ENCODE assay signal across 27 mouse cellular contexts in genomic region chr1:160485028-160485427, GRCm38 (mm10).
A peak's percentile ranks its signal among the peaks of the same experiment; 100 is the strongest.
DNase-seq lines count a peak whose midpoint lies in the region; ATAC-seq and TF ChIP-seq lines count a peak whose summit lies in the region.
"Had no signal": no experiment of that assay in that cellular context is flagged by ENCODE, and none has a peak within 500 bp of the region (broad histone marks: within the 10 kb centered on the region; RNA-seq: fewer than 3 reads in every experiment).

No protein-coding gene starts in this region.

- no peak overlapping the region for H3K27ac ChIP-seq in forebrain, embryonic 11.5 days (ENCODE audit: low read depth, low read length)
- no peak overlapping the region for H3K27ac ChIP-seq in forebrain, embryonic 16.5 days (ENCODE audit: low read length)
- H3K27ac ChIP-seq in forebrain, embryonic 14.5 days (ENCODE audit: low read depth, low read length): no peak overlapping the region
- no peak overlapping the region for H3K27ac ChIP-seq in forebrain, embryonic 15.5 days (replicated peaks)
- H3K27ac ChIP-seq: embryonic facial prominence, embryonic 12.5 days; embryonic facial prominence, embryonic 15.5 days; heart, embryonic 10.5 days; heart, embryonic 13.5 days; hindbrain, embryonic 14.5 days; hindbrain, postnatal 0 days had no signal

- ATAC-seq in forebrain, embryonic 11.5 days (replicated peaks; ENCODE audit: low FRiP score): peak; percentile 46; the same call in 1 of the 2 replicates
- no peak for ATAC-seq in forebrain, embryonic 16.5 days
- no peak for ATAC-seq in forebrain, embryonic 14.5 days
- no peak for ATAC-seq in forebrain, embryonic 15.5 days (replicated peaks)
- ATAC-seq: hindbrain, postnatal 0 days; inflammation-experienced regulatory T-cells, adult 6 months; intestine, embryonic 16.5 days; Patski had no signal

- no peak overlapping the region for H3K4me2 ChIP-seq in forebrain, embryonic 11.5 days (ENCODE audit: low read depth, low read length, severe bottlenecking)
- no peak overlapping the region for H3K4me2 ChIP-seq in forebrain, embryonic 16.5 days (ENCODE audit: low read length)
- H3K4me2 ChIP-seq in forebrain, embryonic 14.5 days (ENCODE audit: low read length): no peak overlapping the region
- no peak overlapping the region for H3K4me2 ChIP-seq in forebrain, embryonic 15.5 days (replicated peaks)
- H3K4me2 ChIP-seq: embryonic facial prominence, embryonic 12.5 days; embryonic facial prominence, embryonic 15.5 days; heart, embryonic 13.5 days; hindbrain, embryonic 14.5 days had no signal

- 49% methylated on average over 7 of the region's 7 CpGs for WGBS in forebrain, embryonic 11.5 days
- WGBS in forebrain, embryonic 16.5 days: 55% methylated on average over 7 of the region's 7 CpGs
- 42% methylated on average over 7 of the region's 7 CpGs for WGBS in forebrain, embryonic 14.5 days
- 44% methylated on average over 7 of the region's 7 CpGs for WGBS in forebrain, embryonic 15.5 days

- H3K27me3 ChIP-seq in forebrain, embryonic 11.5 days (ENCODE audit: control insufficient read depth, insufficient read depth, low read length): no peaks in the 10 kb centered on the region
- H3K27me3 ChIP-seq in forebrain, embryonic 16.5 days (replicated peaks; ENCODE audit: control insufficient read depth, insufficient read depth, low read length): no peaks in the 10 kb centered on the region
- H3K27me3 ChIP-seq in forebrain, embryonic 14.5 days (replicated peaks; ENCODE audit: control insufficient read depth, insufficient read depth, low read length): no peaks in the 10 kb centered on the region
- no peaks in the 10 kb centered on the region for H3K27me3 ChIP-seq in forebrain, embryonic 15.5 days
- H3K27me3 ChIP-seq: CH12.LX; embryonic facial prominence, embryonic 12.5 days; embryonic facial prominence, embryonic 15.5 days; heart, embryonic 13.5 days; Patski had no signal

- no peaks in the 10 kb centered on the region for H3K9me3 ChIP-seq in forebrain, embryonic 11.5 days (ENCODE audit: control insufficient read depth, low read length)
- no peaks in the 10 kb centered on the region for H3K9me3 ChIP-seq in forebrain, embryonic 16.5 days (ENCODE audit: control insufficient read depth, low read length)
- H3K9me3 ChIP-seq in forebrain, embryonic 14.5 days (replicated peaks; ENCODE audit: control insufficient read depth, low read length): no peaks in the 10 kb centered on the region
- no peaks in the 10 kb centered on the region for H3K9me3 ChIP-seq in forebrain, embryonic 15.5 days
- H3K9me3 ChIP-seq: embryonic facial prominence, embryonic 12.5 days; embryonic facial prominence, embryonic 15.5 days; G1E; heart, embryonic 10.5 days; heart, embryonic 13.5 days had no signal

- TF ChIP-seq CTCF in brain, embryonic 14.5 days (IDR thresholded peaks at IDR 0.05; ENCODE audit: borderline replicate concordance, extremely low read depth, insufficient read depth, insufficient read length): no peak

- H3K36me3 ChIP-seq in forebrain, embryonic 11.5 days (ENCODE audit: control insufficient read depth, insufficient read depth, low read length): no peaks in the 10 kb centered on the region
- H3K36me3 ChIP-seq in forebrain, embryonic 16.5 days (ENCODE audit: control insufficient read depth, insufficient read depth): no peaks in the 10 kb centered on the region
- H3K36me3 ChIP-seq in forebrain, embryonic 14.5 days (ENCODE audit: control insufficient read depth, insufficient read depth, low read length): no peaks in the 10 kb centered on the region
- H3K36me3 ChIP-seq in forebrain, embryonic 15.5 days: no peaks in the 10 kb centered on the region
- H3K36me3 ChIP-seq: embryonic facial prominence, embryonic 12.5 days; embryonic facial prominence, embryonic 15.5 days; heart, embryonic 10.5 days; heart, embryonic 13.5 days had no signal

- H3K9ac ChIP-seq in forebrain, embryonic 11.5 days (ENCODE audit: low read length): no peak overlapping the region
- no peak overlapping the region for H3K9ac ChIP-seq in forebrain, embryonic 16.5 days (replicated peaks; ENCODE audit: low read depth, low read length)
- no peak overlapping the region for H3K9ac ChIP-seq in forebrain, embryonic 14.5 days (ENCODE audit: low read length)
- H3K9ac ChIP-seq in forebrain, embryonic 15.5 days (replicated peaks): no peak overlapping the region
- H3K9ac ChIP-seq: embryonic facial prominence, embryonic 12.5 days; embryonic facial prominence, embryonic 15.5 days; heart, embryonic 13.5 days; hindbrain, embryonic 14.5 days had no signal

- H3K4me1 ChIP-seq in forebrain, embryonic 11.5 days (replicated peaks; ENCODE audit: control insufficient read depth, insufficient read depth, low read length): no peaks in the 10 kb centered on the region
- no peaks in the 10 kb centered on the region for H3K4me1 ChIP-seq in forebrain, embryonic 16.5 days (replicated peaks; ENCODE audit: control insufficient read depth, insufficient read depth, low read length)
- H3K4me1 ChIP-seq in forebrain, embryonic 14.5 days (ENCODE audit: control insufficient read depth, insufficient read depth, low read length): no peaks in the 10 kb centered on the region
- no peaks in the 10 kb centered on the region for H3K4me1 ChIP-seq in forebrain, embryonic 15.5 days
- H3K4me1 ChIP-seq: embryonic facial prominence, embryonic 12.5 days; embryonic facial prominence, embryonic 15.5 days; heart, embryonic 10.5 days; heart, embryonic 13.5 days had no signal

- no peak for DNase-seq in forebrain, embryonic 11.5 days (ENCODE audit: low spot score)
- DNase-seq in forebrain, embryonic 14.5 days (ENCODE audit: low spot score): peak; percentile 4
- DNase-seq in brain, embryonic 14.5 days (ENCODE audit: low read depth): peak; percentile 47
- DNase-seq in retina, postnatal 1 day: peak; percentile 64
- no peak for DNase-seq in gastrocnemius, adult 8-10 months (ENCODE audit: low spot score in 2 of 2)
- DNase-seq: adrenal gland, postnatal 14 days; B cell, adult 2 months; cerebellum, adult 11-12 months; cerebellum, adult 8-10 months; gastrocnemius, postnatal 14 days; heart, adult 18-20 months; heart, postnatal 14 days; heart, postnatal 4 days; kidney, adult 18-20 months had no signal

- H3K4me3 ChIP-seq in forebrain, embryonic 11.5 days (ENCODE audit: low read depth, low read length): no peak overlapping the region
- no peak overlapping the region for H3K4me3 ChIP-seq in forebrain, embryonic 16.5 days (replicated peaks; ENCODE audit: low read length)
- no peak overlapping the region for H3K4me3 ChIP-seq in forebrain, embryonic 14.5 days (ENCODE audit: low read depth, low read length)
- no peak overlapping the region for H3K4me3 ChIP-seq in forebrain, embryonic 15.5 days
- H3K4me3 ChIP-seq: embryonic facial prominence, embryonic 12.5 days; embryonic facial prominence, embryonic 15.5 days; heart, embryonic 10.5 days; heart, embryonic 13.5 days had no signal

- no peak for TF ChIP-seq POLR2A in brain, embryonic 14.5 days (IDR thresholded peaks at IDR 0.05; ENCODE audit: borderline replicate concordance, extremely low read depth, insufficient read depth, insufficient read length, poor library complexity, severe bottlenecking)

Comparison
In these comparisons a context has a peak if more than half of its experiments do, and no peak if none do; other contexts are left out.
1. DNase-seq: peak in forebrain, embryonic 14.5 days (single experiment), brain, embryonic 14.5 days (single experiment) and retina, postnatal 1 day (single experiment); none in forebrain, embryonic 11.5 days (single experiment) and gastrocnemius, adult 8-10 months (0 of 2).